Mouse (Mus musculus) lung, adult 2 months (tissue): ENCODE measurements around the gene Foxp1.

Source experiments
- CTCF ChIP-seq: fragments of 200-500 bp; IDR thresholded peaks from 2 replicates; pipeline ENCODE4 v1.5.1; 2011; ENCODE audit warnings: mild to moderate bottlenecking, low read length, control low read depth; ENCODE audit not compliant: insufficient read depth
- POLR2A ChIP-seq: fragments of 200-500 bp; IDR thresholded peaks from 2 replicates; pipeline ENCODE4 v1.6.1; 2011; ENCODE audit warnings: low read depth, mild to moderate bottlenecking, control low read depth, low read length, borderline replicate concordance; ENCODE audit errors: extremely low read depth

DNA sequence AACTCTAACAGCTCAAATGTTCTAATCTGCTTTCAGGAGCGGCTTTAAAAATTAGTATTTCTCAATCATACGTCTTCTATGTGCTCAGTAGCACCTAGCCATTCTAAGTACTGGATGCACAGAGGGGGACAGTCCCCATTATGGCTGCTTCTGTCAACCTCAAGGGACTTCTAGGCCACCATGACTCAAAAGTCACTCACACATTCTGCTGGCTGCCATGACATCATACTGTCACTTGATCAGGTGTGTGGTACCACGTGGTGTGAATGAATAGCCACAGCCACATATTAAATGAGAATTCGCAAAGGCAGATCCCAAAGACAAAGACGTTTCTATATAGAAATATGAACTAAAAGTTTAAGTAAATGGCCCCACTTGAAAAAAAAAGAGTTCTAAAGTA is 247.9 kb downstream of the Foxp1 start:
- TF ChIP-seq CTCF (no peak), POLR2A (no peak)
